8 mouse cellular contexts compared by ENCODE assay signal in the genomic region with DNA sequence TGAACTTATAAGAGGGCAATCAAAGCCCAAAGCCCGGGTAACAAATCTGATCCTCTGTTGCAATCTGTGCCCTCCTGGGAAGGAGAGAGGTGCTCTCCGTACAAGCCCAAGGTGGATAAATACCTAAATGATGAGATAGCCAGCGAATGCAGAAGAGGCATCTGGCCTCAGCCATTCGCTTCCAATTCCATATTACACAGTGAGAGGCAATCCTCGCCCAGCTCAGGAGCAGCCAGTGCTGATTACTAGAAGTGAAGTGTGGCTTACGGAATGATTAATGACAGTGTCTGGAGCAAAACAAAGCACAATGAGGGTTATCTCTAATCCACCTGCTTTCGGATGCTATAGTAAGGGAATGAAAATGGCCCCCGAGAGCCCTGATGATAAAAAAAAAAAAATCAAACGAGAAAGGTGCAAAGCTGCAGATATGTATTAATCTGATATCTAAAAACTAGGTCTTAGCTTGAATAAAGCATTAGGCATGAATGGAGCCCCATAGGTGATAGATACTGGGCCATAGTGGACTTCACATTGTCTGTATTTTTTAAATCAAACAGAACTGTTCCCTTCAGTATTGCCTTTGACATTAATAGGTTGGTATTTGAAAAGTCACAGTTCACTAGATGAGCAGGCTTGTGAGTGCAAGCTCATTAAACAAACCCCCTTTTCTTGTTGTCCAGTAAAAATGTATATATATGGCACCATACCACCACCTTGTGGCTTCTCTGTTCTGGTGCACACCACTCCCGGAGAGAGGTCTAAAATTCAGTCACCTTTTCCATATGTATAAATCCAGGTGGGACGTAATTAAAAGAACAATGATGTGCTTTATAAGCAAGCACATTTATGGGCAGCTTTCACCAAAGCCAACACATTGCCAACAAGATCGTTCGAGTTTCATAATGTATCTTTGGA. TPM values are rescaled to one million over a fixed set of nuclear protein-coding genes. Genes with fewer than 3 reads are reported as not detected.
DNase-seq lines count a peak whose midpoint lies in the region; ATAC-seq lines count a peak whose summit lies in the region.
"Had no signal": no experiment of that assay in that cellular context is flagged by ENCODE, and none has a peak within 500 bp of the region (broad histone marks: within the 10 kb centered on the region; RNA-seq: fewer than 3 reads in every experiment).

No protein-coding gene starts in this region.

- H3K4me1 ChIP-seq in kidney, embryonic 15.5 days = no peaks in the 10 kb centered on the region; the same call in 1 of the 2 replicates
- H3K4me1 ChIP-seq in midbrain, embryonic 11.5 days (ENCODE audit: control insufficient read depth, insufficient read depth, low read length) = peaks cover 29% of the 10 kb centered on the region

- H3K27me3 ChIP-seq in kidney, embryonic 15.5 days = no peaks in the 10 kb centered on the region
- H3K27me3 ChIP-seq in midbrain, embryonic 11.5 days (ENCODE audit: control insufficient read depth, insufficient read depth, low read length) = no peaks in the 10 kb centered on the region

- H3K9me3 ChIP-seq in kidney, embryonic 15.5 days (replicated peaks) = no peaks in the 10 kb centered on the region
- no peaks in the 10 kb centered on the region for H3K9me3 ChIP-seq in midbrain, embryonic 11.5 days (ENCODE audit: control insufficient read depth, low read length)

- ATAC-seq in kidney, embryonic 15.5 days (replicated peaks; ENCODE audit: low FRiP score) = no peak; the same call in 1 of the 2 replicates
- peak; percentile 66 for ATAC-seq in midbrain, embryonic 11.5 days (ENCODE audit: low FRiP score)
- ATAC-seq in activated CD4-positive, CD25-positive, alpha-beta regulatory T cell, adult 4 months = no peak

- no peaks in the 10 kb centered on the region for H3K36me3 ChIP-seq in kidney, embryonic 15.5 days
- H3K36me3 ChIP-seq in midbrain, embryonic 11.5 days (ENCODE audit: control insufficient read depth, insufficient read depth, low read length) = no peaks in the 10 kb centered on the region

- WGBS in kidney, embryonic 15.5 days = 58% methylated on average over 13 of the region's 13 CpGs
- 44% methylated on average over 13 of the region's 13 CpGs for WGBS in midbrain, embryonic 11.5 days

- no peak overlapping the region for H3K4me3 ChIP-seq in kidney, embryonic 15.5 days (replicated peaks)
- H3K4me3 ChIP-seq in midbrain, embryonic 11.5 days (ENCODE audit: low read depth, low read length) = no peak overlapping the region

- H3K27ac ChIP-seq in kidney, embryonic 15.5 days = no peak overlapping the region
- peak overlapping the region; percentile 17; the same call in 1 of the 2 replicates for H3K27ac ChIP-seq in midbrain, embryonic 11.5 days (ENCODE audit: low read depth, low read length)

- peak; percentile 27 for DNase-seq in kidney, postnatal 10 days
- peak; percentile 12 for DNase-seq in R1 (ENCODE audit: low read depth, low spot score)
- peak; percentile 61 for DNase-seq in forelimb bud, embryonic 11.5 days (ENCODE audit: low read depth, low spot score)
- peak; percentile 92 for DNase-seq in midbrain, embryonic 11.5 days (ENCODE audit: low spot score, missing footprints)
- no peak for DNase-seq in urinary bladder, postnatal 10 days (ENCODE audit: low spot score)

- no peak overlapping the region for H3K4me2 ChIP-seq in kidney, embryonic 15.5 days
- 0 out of 2 replicates have a peak overlapping the region, but pooled peaks have one; percentile 7 for H3K4me2 ChIP-seq in midbrain, embryonic 11.5 days

- H3K9ac ChIP-seq in kidney, embryonic 15.5 days = no peak overlapping the region
- H3K9ac ChIP-seq in midbrain, embryonic 11.5 days (ENCODE audit: low read length) = no peak overlapping the region

RNA-seq across cellular contexts. Expression of gene Tmco5, which starts 57.4 kb away (rescaled TPM):
- not detected in 2 replicates for polyA plus RNA-seq in kidney, embryonic 15.5 days (2015; fragmentation: Nextera tagmentation; extraction: Ambion mirVana)
- polyA plus RNA-seq in midbrain, embryonic 11.5 days (2014; fragmentation: Nextera tagmentation; extraction: Ambion mirVana) = not detected in 2 replicates
- not detected for polyA plus RNA-seq in activated CD4-positive, CD25-positive, alpha-beta regulatory T cell, adult 4 months (2017; shearing (Covaris generic))
- polyA plus RNA-seq: intestine, embryonic 14.5 days had no signal
